Mouse (Mus musculus): ENCODE results near the gene Obp1a.

Obp1a gene

GRCm38 (mm10) chrX:78091274-78091673 lies at the start of gene Obp1a:
Gene Obp1a (minus strand): TSS chrX:78091374.
- no peak for DNase-seq (ENCODE audit: low spot score in 2 of 2)

DNA sequence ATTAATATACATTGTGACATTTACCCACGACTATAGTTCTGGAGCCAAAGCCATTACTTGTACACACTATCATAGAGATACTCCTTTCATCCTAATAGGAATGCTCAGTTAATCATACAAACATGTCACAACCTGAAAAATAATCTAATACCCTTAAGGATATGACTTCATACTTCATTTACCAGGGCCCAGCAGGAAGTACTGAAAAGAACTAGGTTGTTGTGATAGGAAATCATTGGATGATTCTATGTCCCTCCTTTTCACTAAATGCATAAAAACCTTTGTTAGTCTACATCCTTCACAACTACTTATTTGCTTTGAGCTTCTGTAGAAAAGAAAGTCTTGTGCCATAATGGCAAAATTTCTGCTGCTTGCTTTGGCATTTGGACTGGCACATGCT lies 34.0 kb upstream of the Obp1a start, which contains the start of gene Gm5938:
TSS of gene Gm5938 (plus strand) at position 301 of the 400 bp plus-strand sequence.
- no peak for DNase-seq (ENCODE audit: low spot score in 2 of 2)
